11 mouse cellular contexts compared by ENCODE assay signal in the genomic region with DNA sequence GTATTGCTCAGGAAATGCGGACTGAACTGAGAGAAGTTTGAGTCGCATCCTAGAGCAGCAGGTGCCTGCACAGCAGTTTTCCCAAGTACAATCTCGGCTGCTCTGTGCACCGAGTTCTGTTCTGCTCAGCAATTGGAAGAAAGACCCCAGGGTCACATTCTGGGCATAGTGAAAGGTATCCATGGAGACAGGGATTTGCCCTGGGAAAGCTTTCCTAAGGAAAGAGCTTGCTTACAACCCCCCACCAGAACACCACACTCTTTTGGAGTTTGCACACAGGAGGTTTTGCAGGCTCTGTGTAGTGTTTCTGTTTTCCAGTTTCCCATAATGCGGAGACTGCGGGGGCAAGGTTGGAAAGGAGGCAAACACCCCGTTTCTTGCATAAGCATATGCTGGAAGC.
DNase-seq lines count a peak whose midpoint lies in the region; ATAC-seq and TF ChIP-seq lines count a peak whose summit lies in the region.
"Had no signal": no experiment of that assay in that cellular context is flagged by ENCODE, and none has a peak within 500 bp of the region (broad histone marks: within the 10 kb centered on the region; RNA-seq: fewer than 3 reads in every experiment).

No protein-coding gene starts in this region.

- no peaks in the 10 kb centered on the region for H3K36me3 ChIP-seq in forebrain, embryonic 16.5 days (ENCODE audit: control insufficient read depth, insufficient read depth)
- no peaks in the 10 kb centered on the region for H3K36me3 ChIP-seq in midbrain, embryonic 13.5 days
- H3K36me3 ChIP-seq: kidney, embryonic 15.5 days; liver, embryonic 13.5 days had no signal

- no peak overlapping the region for H3K9ac ChIP-seq in forebrain, embryonic 16.5 days (replicated peaks; ENCODE audit: low read depth, low read length)
- H3K9ac ChIP-seq in midbrain, embryonic 13.5 days (replicated peaks), result no peak overlapping the region
- H3K9ac ChIP-seq: kidney, embryonic 15.5 days; liver, embryonic 13.5 days had no signal

- no peak for TF ChIP-seq CTCF in gastrocnemius, adult 2 months (IDR thresholded peaks at IDR 0.05)

- H3K4me3 ChIP-seq in forebrain, embryonic 16.5 days (replicated peaks; ENCODE audit: low read length), result no peak overlapping the region
- H3K4me3 ChIP-seq in midbrain, embryonic 13.5 days (replicated peaks), result no peak overlapping the region
- no peak overlapping the region for H3K4me3 ChIP-seq in gastrocnemius, adult 2 months
- H3K4me3 ChIP-seq: kidney, embryonic 15.5 days; liver, embryonic 13.5 days had no signal

- H3K4me1 ChIP-seq in forebrain, embryonic 16.5 days (replicated peaks; ENCODE audit: control insufficient read depth, insufficient read depth, low read length), result peaks cover 8% of the 10 kb centered on the region; the same call in 1 of the 2 replicates
- H3K4me1 ChIP-seq in midbrain, embryonic 13.5 days (replicated peaks), result peaks cover 16% of the 10 kb centered on the region
- H3K4me1 ChIP-seq: kidney, embryonic 15.5 days; liver, embryonic 13.5 days had no signal

- no peaks in the 10 kb centered on the region for H3K9me3 ChIP-seq in forebrain, embryonic 16.5 days (ENCODE audit: control insufficient read depth, low read length)
- H3K9me3 ChIP-seq in midbrain, embryonic 13.5 days, result peaks cover 7% of the 10 kb centered on the region; the same call in 1 of the 2 replicates
- H3K9me3 ChIP-seq: kidney, embryonic 15.5 days; liver, embryonic 13.5 days had no signal

- 4% methylated on average over 7 of the region's 7 CpGs for WGBS in forebrain, embryonic 16.5 days
- 4% methylated on average over 7 of the region's 7 CpGs for WGBS in midbrain, embryonic 13.5 days

- intact Hi-C loops in gastrocnemius, adult 2 months (cut with DNase I), result loop anchor here (10.0 kb wide), 1 partner anchor 537 kb away; no protein-coding TSS in a partner anchor

- peak overlapping the region; percentile 10; the same call in 1 of the 2 replicates for H3K27ac ChIP-seq in forebrain, embryonic 16.5 days (ENCODE audit: low read length)
- H3K27ac ChIP-seq in midbrain, embryonic 13.5 days, result 0 out of 2 replicates have a peak overlapping the region, but pooled peaks have one; percentile 31
- no peak overlapping the region for H3K27ac ChIP-seq in gastrocnemius, adult 2 months
- H3K27ac ChIP-seq: kidney, embryonic 15.5 days; liver, embryonic 13.5 days had no signal

- H3K4me2 ChIP-seq in forebrain, embryonic 16.5 days (ENCODE audit: low read length), result no peak overlapping the region
- H3K4me2 ChIP-seq in midbrain, embryonic 13.5 days (replicated peaks), result 0 out of 2 replicates have a peak overlapping the region, but pooled peaks have one; percentile 12
- H3K4me2 ChIP-seq: kidney, embryonic 15.5 days; liver, embryonic 13.5 days had no signal

- ATAC-seq in forebrain, embryonic 16.5 days, result peak; percentile 94
- peak; percentile 91 for ATAC-seq in midbrain, embryonic 13.5 days
- ATAC-seq in monocyte, adult 5-6 weeks (replicated peaks; ENCODE audit: insufficient number of reproducible peaks, low FRiP score, low TSS enrichment, poor library complexity, severe bottlenecking), result no peak

- peak; percentile 20 to 32 for DNase-seq in right cerebral cortex, postnatal 10 days (ENCODE audit: low spot score in 2 of 2)
- no peak for DNase-seq in right cerebral cortex, postnatal 4 days
- DNase-seq in spleen, adult 18-20 months, result no peak
- no peak for DNase-seq in cerebellum, adult 11-12 months
- DNase-seq in gastrocnemius, adult 2 months, result no peak
- DNase-seq: liver, embryonic 13.5 days had no signal

- H3K27me3 ChIP-seq in forebrain, embryonic 16.5 days (replicated peaks; ENCODE audit: control insufficient read depth, insufficient read depth, low read length), result 0 out of 2 replicates have a peak, but pooled peaks cover 2% of the 10 kb centered on the region
- H3K27me3 ChIP-seq in midbrain, embryonic 13.5 days, result peaks cover 10% of the 10 kb centered on the region; the same call in 1 of the 2 replicates
- H3K27me3 ChIP-seq: CH12.LX; kidney, embryonic 15.5 days; liver, embryonic 13.5 days had no signal

Comparison
In these comparisons a context has a peak if more than half of its experiments do, and no peak if none do; other contexts are left out.
1. DNase-seq: peak in right cerebral cortex, postnatal 10 days (2 of 2); none in right cerebral cortex, postnatal 4 days (single experiment), spleen, adult 18-20 months (0 of 2), cerebellum, adult 11-12 months (single experiment) and gastrocnemius, adult 2 months (single experiment).